Mouse (Mus musculus) heart, postnatal 0 days (tissue): ENCODE results near the gene Bpifb5. TPM values are rescaled to one million over a fixed set of nuclear protein-coding genes. Genes with fewer than 3 reads are reported as not detected.

Source experiments
- ATAC-seq: fragments of 200-750 bp; cut with Nextera tagmentation; 2 replicates; pipeline ENCODE4 v1.8.0; 2017; ENCODE audit warnings: low read depth, moderate number of reproducible peaks, moderate library complexity; ENCODE audit not compliant: insufficient read depth
- DNase-seq: peaks from one replicate; pipeline ENCODE4 v3.0.0-alpha.2; 2016; ENCODE audit warnings: low spot score
- H3K27ac ChIP-seq: fragments of 300-500 bp; sonication (generic); 2 replicates; pipeline ENCODE4 v1.5.1; 2014; ENCODE audit warnings: low read depth, mild to moderate bottlenecking
- H3K27me3 ChIP-seq: fragments of 300-500 bp; sonication (generic); 2 replicates; pipeline ENCODE4 v1.6.1; 2014; ENCODE audit warnings: low read length, mixed read lengths; ENCODE audit not compliant: control insufficient read depth, insufficient read depth
- H3K36me3 ChIP-seq: fragments of 300-500 bp; sonication (generic); replicated peaks from 2 replicates; pipeline ENCODE4 v1.6.1; 2014; ENCODE audit warnings: low read length, mixed read lengths; ENCODE audit not compliant: control insufficient read depth, insufficient read depth
- H3K4me1 ChIP-seq: fragments of 300-500 bp; sonication (generic); 2 replicates; pipeline ENCODE4 v1.6.1; 2014; ENCODE audit warnings: antibody characterized with exemption; ENCODE audit not compliant: control insufficient read depth, insufficient read depth
- H3K4me2 ChIP-seq: fragments of 300-500 bp; sonication (generic); 2 replicates; pipeline ENCODE4 v1.6.1; 2014; ENCODE audit warnings: low read depth, mild to moderate bottlenecking, low read length, moderate library complexity
- H3K4me3 ChIP-seq: fragments of 300-500 bp; sonication (generic); 2 replicates; pipeline ENCODE4 v1.5.1; 2014; ENCODE audit warnings: low read depth, low read length
- H3K9ac ChIP-seq: fragments of 300-500 bp; sonication (generic); replicated peaks from 2 replicates; pipeline ENCODE4 v1.6.1; 2014; ENCODE audit warnings: low read depth, low read length, mixed read lengths
- H3K9me3 ChIP-seq: fragments of 300-500 bp; sonication (generic); replicated peaks from 2 replicates; pipeline ENCODE4 v1.6.1; 2016; ENCODE audit warnings: low read length; ENCODE audit not compliant: control insufficient read depth
- CTCF ChIP-seq: IDR thresholded peaks from 2 replicates; pipeline ENCODE4 v1.5.1; 2016; ENCODE audit warnings: antibody characterized with exemption, control low read depth, low read depth
- EP300 ChIP-seq: IDR thresholded peaks from 2 replicates; pipeline ENCODE4 v1.6.1; 2016; ENCODE audit warnings: antibody characterized with exemption, low read depth
- WGBS: fragments of 180-500 bp; shearing (Covaris S2); extraction: QIAGEN DNeasy Blood & Tissue Kit; methylation state at CpG from one replicate; pipeline ENCODE4 v1.1.7; 2014; 5-methylcytosine and 5-hydroxymethylcytosine counted together
- polyA plus RNA-seq: library from polyadenylated mRNA; unstranded; fragments of >200 nt; fragmentation: Nextera tagmentation; extraction: Ambion mirVana; gene quantifications from 2 replicates; pipeline ENCODE4 v1.2.1, GENCODE M21; 2015
- total RNA-seq: library from RNA; depleted of rRNA; stranded (reverse); fragments of >200 nt; gene quantifications from 2 replicates; pipeline ENCODE4 v1.2.3, GENCODE M21; 2014; ENCODE audit warnings: low replicate concordance

Bpifb5 gene
- total and polyA plus RNA-seq, 2 experiments from 2014 or later = 0.18 TPM; not detected in 1

GRCm38 (mm10) chr2:154215191-154215590, 8.4 kb upstream of the Bpifb5 start:
- Histone ChIP-seq H3K9ac (no peak overlapping the region), H3K36me3 (no peaks in the 10 kb centered on the region), H3K4me2 (no peak overlapping the region), H3K27ac (no peak overlapping the region), H3K9me3 (no peaks in the 10 kb centered on the region), H3K27me3 (no peaks in the 10 kb centered on the region), H3K4me3 (no peak overlapping the region), H3K4me1 (no peaks in the 10 kb centered on the region)
- DNase-seq = peak; percentile 74
- WGBS = 9% methylated on average over 5 of the region's 5 CpGs
- ATAC-seq = peak; percentile 48; the same call in 1 of the 2 replicates
- TF ChIP-seq CTCF (peak; percentile 88), EP300 (no peak)

GRCm38 (mm10) chr2:154219950-154220349, 3.6 kb upstream of the Bpifb5 start:
- no peak overlapping the region for H3K9ac ChIP-seq
- H3K4me2 ChIP-seq = no peak overlapping the region
- H3K36me3 ChIP-seq = no peaks in the 10 kb centered on the region
- 0 out of 2 replicates have a peak, but pooled peaks cover 7% of the 10 kb centered on the region for H3K4me1 ChIP-seq
- DNase-seq (no peak), ATAC-seq (no peak)
- H3K27me3 ChIP-seq = no peaks in the 10 kb centered on the region
- no peak for TF ChIP-seq EP300
- no peak for TF ChIP-seq CTCF
- H3K4me3 ChIP-seq = no peak overlapping the region
- 74% methylated on average over 5 of the region's 5 CpGs for WGBS
- H3K27ac ChIP-seq = no peak overlapping the region
- H3K9me3 ChIP-seq = no peaks in the 10 kb centered on the region

- DNase-seq (no peak), ATAC-seq (no peak)
- H3K4me2 ChIP-seq = no peak overlapping the region
- H3K9ac ChIP-seq = no peak overlapping the region
- no peaks in the 10 kb centered on the region for H3K9me3 ChIP-seq
- no peak overlapping the region for H3K27ac ChIP-seq
- no peaks in the 10 kb centered on the region for H3K36me3 ChIP-seq
- no peak for TF ChIP-seq EP300
- TF ChIP-seq CTCF = no peak
- no peak overlapping the region for H3K4me3 ChIP-seq
- H3K4me1 ChIP-seq = 0 out of 2 replicates have a peak, but pooled peaks cover 16% of the 10 kb centered on the region
- H3K27me3 ChIP-seq = no peaks in the 10 kb centered on the region
- WGBS = 14% methylated on average over 2 of the region's 2 CpGs
Measured at GRCm38 (mm10) chr2:154223917-154224273, 353 bp downstream of the Bpifb5 start.

- DNase-seq (no peak), ATAC-seq (no peak)
- H3K9me3 ChIP-seq = no peaks in the 10 kb centered on the region
- H3K27ac ChIP-seq = no peak overlapping the region
- TF ChIP-seq CTCF = no peak
- TF ChIP-seq EP300 = no peak
- H3K4me3 ChIP-seq = no peak overlapping the region
- no peaks in the 10 kb centered on the region for H3K27me3 ChIP-seq
- no peak overlapping the region for H3K4me2 ChIP-seq
- H3K36me3 ChIP-seq = no peaks in the 10 kb centered on the region
- no peak overlapping the region for H3K9ac ChIP-seq
- WGBS = 67% methylated on average over 4 of the region's 4 CpGs
- 0 out of 2 replicates have a peak, but pooled peaks cover 16% of the 10 kb centered on the region for H3K4me1 ChIP-seq
Measured at GRCm38 (mm10) chr2:154226991-154227390, 3.4 kb downstream of the Bpifb5 start.

GRCm38 (mm10) chr2:154227830-154228229, 4.3 kb downstream of the Bpifb5 start:
- no peak for ATAC-seq
- no peak overlapping the region for H3K4me3 ChIP-seq
- 56% methylated on average over 5 of the region's 5 CpGs for WGBS

GRCm38 (mm10) chr2:154233426-154233825, 9.9 kb downstream of the Bpifb5 start:
- TF ChIP-seq CTCF (no peak), EP300 (no peak)
- Histone ChIP-seq H3K4me1 (no peaks in the 10 kb centered on the region), H3K27me3 (no peaks in the 10 kb centered on the region), H3K9me3 (no peaks in the 10 kb centered on the region), H3K9ac (no peak overlapping the region), H3K4me2 (no peak overlapping the region), H3K4me3 (no peak overlapping the region), H3K27ac (no peak overlapping the region), H3K36me3 (no peaks in the 10 kb centered on the region)
- WGBS = 86% methylated on average over 6 of the region's 6 CpGs
- ATAC-seq (no peak), DNase-seq (no peak)

More at GRCm38 (mm10) chr2:154227830-154228229, 4.3 kb downstream of the Bpifb5 start:
- no peaks in the 10 kb centered on the region for H3K9me3 ChIP-seq
- no peak overlapping the region for H3K9ac ChIP-seq
- H3K4me2 ChIP-seq = no peak overlapping the region
- H3K27me3 ChIP-seq = no peaks in the 10 kb centered on the region
- H3K36me3 ChIP-seq = no peaks in the 10 kb centered on the region
- TF ChIP-seq EP300 (no peak), CTCF (no peak)
- no peak overlapping the region for H3K27ac ChIP-seq
- DNase-seq = no peak
- H3K4me1 ChIP-seq = 0 out of 2 replicates have a peak, but pooled peaks cover 16% of the 10 kb centered on the region
